Mouse (Mus musculus): Measurements from ENCODE around the gene Tex2.
A peak's percentile ranks its signal among the peaks of the same experiment; 100 is the strongest.
"Not testable (repeated sequence)": the region's sequence is repeated elsewhere in the genome, so short reads cannot be mapped to it uniquely, and the experiment has no call there.

Tex2 gene

DNA sequence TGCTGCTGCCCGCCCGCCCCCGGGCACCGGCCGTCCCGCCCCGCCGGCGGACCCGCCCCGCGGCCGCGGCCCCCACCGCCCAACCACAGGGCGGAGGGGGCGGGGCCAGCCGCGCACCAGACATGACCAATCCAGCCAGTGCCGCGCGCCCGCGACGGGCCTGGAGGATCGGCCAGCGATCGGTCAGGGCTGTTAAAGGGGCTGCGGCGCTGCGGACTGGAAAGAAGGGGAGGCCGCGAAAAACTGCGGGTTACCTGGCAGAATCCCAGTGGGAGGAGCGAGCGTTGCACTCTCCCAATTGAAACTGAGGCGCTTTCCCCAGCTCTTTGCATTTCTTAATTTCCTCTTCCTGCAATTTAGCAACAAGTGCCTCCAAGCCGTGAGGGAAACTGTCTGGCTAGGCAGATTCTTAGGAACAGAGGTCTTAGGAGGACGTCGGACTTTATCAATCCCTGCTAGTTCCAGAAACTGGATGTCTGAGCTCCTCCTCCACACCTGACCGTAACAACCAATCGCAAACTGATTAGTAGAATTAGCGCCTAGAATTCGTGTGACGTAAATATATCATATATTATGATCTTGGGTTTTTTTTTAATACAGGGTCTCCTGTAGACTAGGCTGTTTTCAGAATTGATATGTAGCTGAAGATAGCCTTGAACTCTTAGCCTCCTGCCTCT is at the start of gene Tex2:
Gene Tex2 (minus strand): TSS at position 463 of the 677 bp plus-strand sequence.
- DNase-seq (ENCODE audit: low spot score) = peak; percentile 96

DNA sequence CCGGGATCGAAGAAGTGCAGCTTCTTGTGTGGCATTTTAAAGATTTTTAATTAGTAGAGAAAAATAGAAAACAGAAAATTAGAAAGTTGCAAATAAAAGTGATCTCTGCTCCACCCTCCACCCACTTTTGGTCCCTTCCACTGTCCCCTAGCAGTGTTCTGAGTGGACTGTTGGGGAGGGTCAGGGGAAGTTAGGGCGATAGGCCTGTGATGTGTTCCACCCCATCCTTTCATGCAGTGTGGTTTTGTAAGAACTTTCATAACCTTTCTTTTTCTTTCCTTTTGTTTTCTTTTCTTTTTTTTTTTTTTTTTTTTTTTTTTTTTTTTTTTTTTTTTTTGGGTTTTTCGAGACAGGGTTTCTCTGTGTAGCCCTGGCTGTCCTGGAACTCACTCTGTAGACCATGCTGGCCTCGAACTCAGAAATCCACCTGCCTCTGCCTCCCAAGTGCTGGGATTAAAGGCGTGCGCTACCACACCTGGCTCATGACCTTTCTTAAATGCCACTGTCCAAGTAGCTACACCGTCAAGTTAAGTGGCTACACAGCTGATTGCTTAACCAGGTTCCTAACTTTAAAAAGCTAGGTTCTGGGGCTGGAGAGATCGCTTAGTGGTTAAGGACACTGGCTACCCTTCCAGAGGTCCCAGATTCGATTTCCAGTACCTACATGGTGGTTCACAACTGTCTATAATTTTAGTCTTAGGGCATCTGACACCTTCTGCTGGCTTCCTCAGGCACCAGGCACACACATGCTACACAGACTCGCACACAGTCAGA is 49.6 kb upstream of the Tex2 start:
- DNase-seq (ENCODE audit: low spot score) = no peak

DNA sequence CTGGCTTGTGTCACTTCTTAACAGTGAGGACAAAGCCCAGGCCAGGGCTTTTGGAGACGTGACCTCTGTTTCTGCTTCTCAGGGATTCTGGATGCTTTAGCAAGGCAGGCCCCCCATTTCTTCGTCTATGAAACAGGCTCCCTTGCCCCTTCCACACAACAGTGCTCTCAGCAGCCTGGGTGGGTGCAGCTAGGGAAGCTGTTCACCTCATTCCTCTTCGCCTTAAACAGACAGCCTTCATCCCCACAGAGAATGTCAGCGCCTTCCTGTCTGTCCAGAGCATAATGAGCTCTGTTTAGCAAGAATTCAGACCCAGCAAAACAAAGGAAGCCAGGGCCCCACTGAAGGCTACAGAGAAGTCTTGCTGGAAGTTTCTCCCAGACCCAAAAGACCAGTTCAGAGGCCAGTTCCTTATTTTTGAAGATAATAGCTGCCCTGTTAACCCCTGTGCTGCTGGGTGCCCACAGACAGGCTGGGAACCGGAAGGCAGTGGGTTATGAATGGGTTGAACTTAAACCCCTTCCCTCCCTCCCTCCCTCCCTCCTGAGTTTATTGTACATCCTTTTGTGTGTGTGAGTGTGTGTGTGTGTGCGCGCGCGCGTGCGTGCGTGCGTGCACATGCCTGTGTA is 47.3 kb upstream of the Tex2 start:
- no peak for DNase-seq (ENCODE audit: low spot score)

DNA sequence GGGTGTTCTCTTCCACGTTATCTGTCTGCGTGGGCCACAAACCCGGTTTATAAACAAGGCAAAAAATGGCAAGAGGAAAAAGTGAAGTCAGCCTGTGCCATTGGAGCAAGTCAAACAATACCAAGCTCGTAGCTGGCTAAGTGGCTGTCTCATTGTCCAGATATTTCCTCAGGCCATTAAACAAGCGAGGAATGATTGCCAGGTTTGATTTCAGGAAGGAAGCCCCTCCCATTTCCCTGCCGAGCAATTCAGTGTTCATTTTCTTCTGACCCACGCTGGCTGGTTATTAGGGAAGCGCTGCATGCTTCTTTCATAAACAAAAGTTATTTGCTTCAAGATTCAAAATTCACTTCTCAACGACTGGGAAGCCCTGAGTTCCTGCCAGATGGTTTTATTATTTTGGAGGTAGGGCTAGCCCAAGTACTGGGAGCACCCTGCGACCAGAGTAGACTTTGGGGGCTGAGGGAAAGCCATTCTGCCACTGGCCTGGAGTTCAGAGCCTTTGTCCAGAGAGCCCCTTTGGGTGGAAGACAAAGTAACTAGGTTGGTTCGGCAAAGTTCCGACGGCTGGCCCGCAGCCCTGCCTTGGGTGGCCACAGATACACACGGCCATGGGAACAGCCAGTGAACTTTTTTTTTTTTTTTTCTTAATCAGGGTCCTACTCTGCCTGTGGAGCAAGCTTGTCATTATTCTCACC is 46.5 kb upstream of the Tex2 start:
- peak; percentile 81 for DNase-seq (ENCODE audit: low spot score)

DNA sequence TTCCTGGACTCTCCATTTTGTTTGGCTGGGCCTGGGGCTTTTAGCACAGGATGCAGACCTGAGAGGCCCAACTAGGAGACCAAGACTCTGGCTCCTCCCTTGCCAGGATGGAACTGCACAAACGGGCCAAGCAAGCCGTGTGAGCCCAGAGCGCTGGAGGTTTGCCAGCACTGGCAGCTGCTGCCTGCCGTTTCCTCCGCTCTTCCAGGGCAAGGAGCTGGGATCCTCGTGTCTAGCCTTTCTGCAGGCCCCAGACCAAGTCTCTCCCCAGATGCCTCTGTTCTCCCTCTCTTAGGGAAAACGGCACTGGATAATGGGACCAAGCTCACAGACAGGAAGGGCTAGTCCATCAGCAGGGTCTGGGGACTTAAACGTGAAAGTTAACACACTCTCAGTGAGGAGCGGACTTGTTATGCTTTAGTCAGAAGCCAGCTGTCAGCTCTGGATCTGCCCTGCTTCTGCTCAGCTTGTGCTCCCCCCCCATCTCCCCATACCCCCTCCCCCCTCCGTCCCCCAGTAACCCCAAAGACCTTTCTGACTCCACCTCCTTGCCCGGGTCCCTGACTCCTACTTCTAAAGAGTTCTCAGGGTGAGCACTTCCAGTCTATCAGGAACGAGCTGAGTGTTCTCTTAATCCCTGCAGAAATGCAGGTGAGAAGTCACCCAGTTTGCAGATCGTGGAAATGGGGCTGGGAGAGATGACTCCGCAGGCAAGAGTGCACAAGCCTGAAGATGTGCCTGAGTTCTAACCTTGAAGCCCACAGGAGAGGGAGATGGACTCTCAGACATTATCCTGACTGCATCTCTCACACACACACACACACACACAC is 45.0 kb upstream of the Tex2 start:
- peak; percentile 91 for DNase-seq (ENCODE audit: low spot score)

DNA sequence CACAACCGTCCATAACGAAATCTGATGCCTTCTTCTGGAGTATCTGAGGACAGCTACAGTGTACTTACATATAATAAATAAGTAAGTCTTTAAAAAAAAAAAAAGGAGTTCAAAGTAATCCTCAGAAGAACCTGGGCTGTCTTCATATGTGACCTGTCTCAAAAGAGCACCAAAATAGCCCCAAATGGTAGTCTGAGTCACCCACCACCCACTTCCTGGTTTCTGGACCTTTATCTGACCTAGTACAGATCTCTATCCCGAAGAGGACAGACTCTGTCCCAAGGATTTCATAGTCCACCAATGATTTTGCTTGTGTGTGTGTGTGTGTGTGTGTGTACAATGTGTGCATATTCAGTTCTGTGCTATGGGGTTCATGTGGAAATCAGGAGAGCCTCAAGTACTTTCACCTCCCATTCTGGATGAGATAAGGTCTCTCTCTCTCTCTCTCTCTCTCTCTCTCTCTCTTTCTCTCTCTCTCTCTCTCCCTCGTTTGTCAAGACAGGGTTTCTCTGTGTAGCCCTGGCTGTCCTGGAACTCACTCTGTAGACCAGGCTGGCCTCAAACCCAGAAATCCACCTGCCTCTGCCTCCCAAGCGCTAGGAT is 43.8 kb upstream of the Tex2 start:
- not testable (repeated sequence) for DNase-seq (ENCODE audit: low spot score)

DNA sequence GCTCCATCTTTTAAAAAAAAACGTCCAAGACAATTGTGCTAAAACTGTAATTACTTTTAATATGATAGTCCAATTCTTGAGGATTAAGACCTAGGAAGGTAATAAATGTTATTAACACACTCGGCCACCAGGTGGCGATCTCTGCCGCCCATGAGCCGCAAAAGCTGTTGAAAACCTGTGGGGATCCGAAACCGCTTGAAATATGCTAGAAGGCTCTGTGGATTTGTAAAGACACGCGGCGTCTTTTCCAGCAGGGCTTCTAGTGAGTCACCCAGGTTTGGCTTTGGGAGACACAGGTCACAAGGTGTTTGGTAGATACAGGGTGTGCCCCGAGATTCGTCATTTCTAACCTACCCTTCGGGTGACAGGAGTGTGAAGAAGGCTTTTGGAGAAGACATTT is 35.1 kb upstream of the Tex2 start:
- DNase-seq (ENCODE audit: low spot score) = peak; percentile 67

DNA sequence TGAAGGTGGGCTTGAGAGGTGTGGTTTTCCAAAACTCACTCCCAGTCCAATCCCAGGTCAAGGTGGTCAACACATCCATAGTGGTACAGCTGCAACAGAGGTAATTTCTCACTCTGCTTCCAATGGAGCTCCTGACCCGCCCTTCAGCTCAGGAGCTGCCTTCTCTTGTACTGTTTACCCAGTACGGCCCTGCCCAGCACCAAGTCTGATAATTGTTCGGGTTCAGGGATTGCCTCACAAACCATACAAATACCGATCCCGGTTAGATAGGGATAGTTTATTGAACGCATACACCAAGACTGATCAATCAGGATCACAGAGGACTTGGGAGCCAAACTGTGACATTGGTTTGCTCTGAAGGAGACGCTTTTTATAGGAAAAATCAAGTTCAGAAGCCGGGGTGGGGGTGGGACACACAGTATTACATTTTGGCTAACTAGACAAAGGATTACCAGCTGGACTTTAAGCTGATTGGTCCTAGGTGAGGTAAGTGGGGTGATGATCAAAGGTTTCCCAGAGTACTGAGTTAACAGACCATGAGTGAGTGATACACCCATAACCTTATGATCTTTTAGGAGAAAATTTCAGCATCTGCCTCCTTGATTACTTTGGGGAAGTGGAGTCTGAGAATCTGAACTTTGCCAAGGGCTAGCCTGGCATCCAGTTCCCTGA is 29.9 kb upstream of the Tex2 start:
- no peak for DNase-seq (ENCODE audit: low spot score)

DNA sequence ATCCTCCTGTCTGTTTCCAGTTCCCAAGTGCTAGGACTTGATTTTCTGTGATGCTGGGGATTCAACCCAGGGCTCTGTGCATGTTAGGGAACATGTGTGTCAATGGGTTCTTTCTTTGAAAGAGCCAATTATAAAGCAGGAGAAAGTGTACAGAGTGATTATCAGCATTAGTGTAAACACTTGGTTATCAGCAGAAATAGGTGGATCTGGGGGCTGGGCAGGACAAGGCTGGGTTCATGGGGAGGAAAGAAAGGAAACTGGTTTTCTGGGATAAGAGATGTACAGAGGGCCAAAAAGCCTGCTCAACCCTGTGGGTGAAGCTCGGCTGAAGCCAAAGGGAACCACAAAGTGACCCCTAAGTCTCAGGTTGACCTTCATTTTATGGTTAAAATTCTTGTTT is 28.4 kb upstream of the Tex2 start:
- no peak for DNase-seq (ENCODE audit: low spot score)

DNA sequence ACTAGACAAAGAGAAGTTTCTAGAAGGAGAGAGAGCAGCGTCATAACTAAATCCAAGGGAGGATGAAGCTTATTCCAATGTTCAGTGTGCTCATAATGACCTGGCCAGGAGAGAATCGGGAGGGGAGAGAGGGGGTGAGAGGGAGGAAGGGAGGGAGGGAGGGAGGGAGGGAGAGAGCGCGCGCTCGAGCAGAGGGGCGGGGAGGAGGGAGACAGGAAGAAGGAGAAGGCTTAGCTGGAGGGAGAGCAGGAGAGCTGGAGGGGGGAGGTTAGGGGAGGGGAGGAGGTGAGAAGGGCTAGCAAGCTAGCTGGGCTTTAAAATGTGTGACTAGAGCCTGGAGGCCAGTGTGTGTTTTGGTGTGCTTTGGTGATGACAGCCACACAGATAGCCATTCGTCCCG is 26.8 kb upstream of the Tex2 start:
- DNase-seq (ENCODE audit: low spot score) = no peak

DNA sequence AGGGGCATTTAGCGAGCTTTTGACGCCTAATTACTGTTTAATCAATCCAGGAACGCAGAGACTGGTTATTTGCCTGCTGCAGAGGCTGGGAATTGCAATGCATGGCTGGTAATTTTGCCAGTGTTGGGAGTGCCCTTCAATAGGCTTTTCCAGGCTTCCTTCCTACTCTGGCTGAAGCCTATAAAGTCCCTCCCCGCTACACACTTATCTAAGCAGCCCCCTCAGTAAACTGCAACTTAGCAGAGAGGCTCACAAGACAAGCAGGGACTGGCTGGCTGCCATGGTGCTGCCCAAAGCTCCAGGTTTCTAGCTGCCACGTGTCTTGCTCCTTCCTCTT is 26.1 kb upstream of the Tex2 start:
- DNase-seq (ENCODE audit: low spot score) = no peak

DNA sequence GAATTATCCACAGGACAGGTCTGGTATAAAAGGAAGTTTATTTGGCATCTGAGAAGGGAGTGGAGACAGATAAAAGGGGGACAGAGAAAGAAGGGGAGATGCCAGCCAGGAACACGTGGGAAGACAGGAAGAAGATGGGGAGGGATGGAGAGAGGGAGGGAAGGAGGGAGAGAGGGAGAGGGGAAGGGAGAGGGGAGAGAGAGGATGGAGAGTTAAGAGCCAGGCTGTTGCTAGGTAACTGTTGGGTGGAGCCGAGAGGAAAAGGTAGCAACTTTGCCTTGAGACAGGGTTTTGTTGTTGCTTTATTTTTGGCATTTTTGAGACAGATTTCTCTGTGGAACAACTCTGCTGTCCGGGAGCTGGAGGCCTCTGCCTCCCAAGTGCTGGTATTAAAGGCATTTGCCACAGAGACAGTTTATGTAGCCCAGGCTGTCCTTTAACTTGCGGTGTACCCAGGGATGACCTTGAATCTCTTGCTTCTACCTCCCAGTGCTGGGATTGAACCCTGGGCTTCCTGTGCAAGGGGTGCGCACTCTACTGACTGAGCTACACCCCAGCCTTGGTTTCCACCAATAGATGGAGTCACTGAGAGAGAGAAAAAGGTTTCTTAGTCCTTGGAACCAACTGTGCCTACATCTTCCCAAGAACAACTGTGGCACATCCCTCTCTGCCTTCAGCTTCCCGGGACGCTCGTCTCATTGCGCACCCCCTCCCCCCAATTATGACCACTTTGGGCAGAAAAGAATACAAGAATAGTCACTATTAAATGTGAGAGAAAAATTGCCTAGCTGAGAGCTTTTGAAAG is 25.5 kb upstream of the Tex2 start:
- no peak for DNase-seq (ENCODE audit: low spot score)

DNA sequence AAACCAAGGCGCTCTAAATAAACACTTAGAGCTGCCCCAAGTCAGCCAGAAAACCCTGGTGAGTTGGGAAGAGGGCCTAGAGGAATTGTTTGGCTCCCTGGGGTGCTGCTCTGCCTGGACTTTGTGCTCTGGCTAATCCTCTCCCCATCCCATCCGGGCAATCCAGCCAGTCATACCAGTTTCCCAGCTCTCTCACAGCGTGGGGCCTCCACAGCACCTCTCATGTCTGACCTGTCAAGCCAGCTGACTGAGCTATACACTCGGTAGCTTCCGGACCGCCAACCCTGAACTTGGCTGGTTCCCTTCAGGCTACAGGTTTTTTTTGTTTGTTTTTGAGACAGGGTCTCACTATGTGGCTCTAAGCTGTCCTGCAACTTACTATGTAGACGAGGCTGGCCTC is 24.5 kb upstream of the Tex2 start:
- no peak for DNase-seq (ENCODE audit: low spot score)

DNA sequence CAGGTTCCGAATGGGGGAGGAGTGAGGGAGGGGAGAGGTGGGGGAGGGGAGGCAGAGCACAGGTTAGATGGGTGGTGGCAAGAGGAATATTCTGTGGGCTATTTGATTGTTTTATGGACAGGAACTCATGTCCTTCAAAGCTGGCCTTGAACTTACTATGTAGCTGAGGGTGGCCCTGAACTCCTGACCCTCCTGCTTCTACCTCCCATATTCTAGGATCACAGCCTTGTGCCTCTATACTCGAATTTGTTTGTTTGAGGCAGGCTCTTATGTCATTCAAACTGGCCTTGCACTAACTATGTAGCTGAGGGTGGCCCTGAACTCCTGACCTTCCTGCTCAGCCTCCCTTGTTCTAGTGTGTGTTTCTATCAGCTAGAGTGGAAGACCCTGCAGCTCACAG is 22.7 kb upstream of the Tex2 start:
- no peak for DNase-seq (ENCODE audit: low spot score)

DNA sequence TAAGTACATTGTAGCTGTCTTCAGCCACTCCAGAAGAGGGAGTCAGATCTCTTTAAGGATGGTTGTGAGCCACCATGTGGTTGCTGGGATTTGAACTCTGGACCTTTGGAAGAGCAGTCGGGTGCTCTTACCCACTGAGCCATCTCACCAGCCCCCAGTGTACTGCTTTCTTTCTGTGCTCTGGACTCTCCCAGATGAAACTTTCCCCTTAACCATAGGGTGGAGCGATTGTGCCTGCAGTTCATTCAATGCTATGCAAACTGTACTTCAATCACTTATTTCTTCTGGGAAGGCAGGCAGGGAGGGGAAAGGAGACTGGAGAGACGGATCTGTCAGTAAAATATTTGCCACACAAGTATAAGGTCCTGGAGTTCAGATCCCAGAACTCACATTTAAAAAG is 21.0 kb upstream of the Tex2 start:
- DNase-seq (ENCODE audit: low spot score) = not testable (repeated sequence)

DNA sequence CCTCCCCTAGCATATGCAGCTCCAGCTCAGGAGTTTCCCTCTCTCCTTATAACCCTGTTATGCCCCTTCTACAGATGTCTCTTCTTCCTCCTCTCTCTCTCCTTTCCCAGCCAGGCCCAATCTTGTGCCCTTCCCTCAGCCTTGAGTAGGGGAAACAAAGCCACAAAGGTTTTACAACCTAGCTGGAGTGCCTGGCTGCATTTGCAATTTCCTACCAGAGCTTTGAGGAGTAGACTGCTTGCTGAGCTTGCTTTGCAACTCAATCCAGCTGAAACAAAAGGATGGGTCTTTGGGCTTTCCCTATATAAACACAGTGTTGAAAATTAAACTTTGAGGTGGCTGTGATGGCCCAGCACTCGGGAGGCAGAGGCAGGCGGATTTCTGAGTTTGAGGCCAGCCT is 20.2 kb upstream of the Tex2 start:
- no peak for DNase-seq (ENCODE audit: low spot score)

DNA sequence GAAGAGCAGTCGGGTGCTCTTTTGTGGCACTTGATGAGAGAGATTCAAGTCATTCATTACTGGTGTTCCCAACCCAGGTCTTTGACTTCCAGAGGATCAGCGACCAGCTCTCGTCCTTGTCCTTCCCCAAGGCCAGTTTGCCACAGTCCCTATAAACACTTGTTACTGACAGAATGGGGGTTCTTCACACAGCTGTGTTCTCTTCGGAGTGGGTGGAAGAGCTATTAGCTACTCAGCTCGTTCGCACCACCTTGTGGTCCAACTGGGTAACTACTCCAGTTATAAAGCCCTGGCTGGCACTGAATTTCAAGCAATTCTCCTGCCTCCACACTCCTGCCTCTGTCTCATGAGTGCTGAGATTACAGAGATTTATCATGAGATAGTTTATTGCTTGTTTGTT is 14.5 kb upstream of the Tex2 start:
- DNase-seq (ENCODE audit: low spot score) = peak; percentile 73

DNA sequence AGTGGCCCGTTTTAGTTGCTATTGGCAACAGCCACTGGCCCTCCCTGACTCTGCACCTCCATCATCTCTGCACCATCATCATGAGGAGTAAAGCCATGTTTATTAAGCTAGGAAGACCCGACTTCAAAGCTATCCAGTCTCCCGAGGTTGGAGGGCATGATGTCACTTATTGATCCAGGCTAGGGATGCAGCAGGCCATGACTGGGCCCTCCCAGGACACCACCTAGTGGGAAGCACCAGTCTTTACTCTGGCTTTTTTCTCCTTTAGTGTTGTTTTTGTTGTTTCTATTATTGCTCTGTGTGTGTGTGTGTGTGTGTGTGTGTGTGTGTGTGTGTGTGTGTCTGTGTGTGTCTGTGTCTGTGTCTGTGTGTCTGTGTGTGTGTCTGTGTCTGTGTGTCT is 12.4 kb upstream of the Tex2 start:
- DNase-seq (ENCODE audit: low spot score) = peak; percentile 40

DNA sequence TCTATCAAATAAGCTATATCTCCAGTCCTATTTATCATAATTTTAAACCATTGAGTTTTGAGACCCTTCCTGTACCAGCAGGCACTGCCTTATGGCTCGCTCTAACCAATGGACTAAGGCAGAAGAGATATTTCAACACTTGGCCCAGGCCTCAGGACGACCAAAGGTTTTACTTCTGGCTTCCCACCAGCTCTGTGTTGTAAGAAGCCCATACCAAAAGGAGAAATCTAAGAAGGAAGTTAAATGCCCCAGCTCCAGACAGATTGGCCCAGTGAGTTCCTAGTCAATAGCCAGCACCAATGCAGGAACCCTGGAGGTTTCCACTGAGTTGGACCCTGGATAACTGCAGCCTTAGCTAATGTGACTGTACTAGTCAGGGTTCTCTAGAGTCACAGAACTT is 10.4 kb upstream of the Tex2 start:
- DNase-seq (ENCODE audit: low spot score) = no peak

DNA sequence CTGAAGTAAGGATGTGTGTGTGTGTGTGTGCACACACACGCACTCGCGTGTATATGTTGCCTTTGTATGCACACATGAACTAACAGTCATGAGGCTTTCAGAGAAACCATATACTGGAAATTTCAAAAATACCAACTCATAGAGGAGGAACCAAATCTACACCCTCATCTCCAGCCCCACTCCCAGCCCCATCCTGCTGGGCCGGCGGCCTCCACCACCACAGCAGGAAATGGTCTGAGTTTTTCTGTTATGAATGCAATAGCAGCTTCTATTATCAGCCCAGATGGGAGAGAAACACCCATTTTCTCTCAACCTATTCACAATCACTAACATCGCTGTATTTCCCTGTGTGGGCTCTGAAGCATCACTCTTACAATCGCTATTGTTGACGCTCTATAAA is 8.8 kb upstream of the Tex2 start:
- DNase-seq (ENCODE audit: low spot score) = no peak
